Mouse (Mus musculus): ENCODE data around the gene Coro2a.

The Coro2a gene

GRCm38 (mm10) chr4:46489028-46489925 lies 112.7 kb downstream of the Coro2a start, which contains the start of gene Nans:
Nans (plus strand) TSS chr4:46489248.
- in situ Hi-C loops (cut with MboI, MseI), result no loop called here

- in situ Hi-C loops (cut with MboI, MseI), result no loop called here
These were observed 114.7 kb downstream of the Coro2a start for GRCm38 (mm10) chr4:46487348-46487747.

All from T-helper 17 cell (primary cell).